8 mouse cellular contexts compared by ENCODE assay signal in the genomic region with DNA sequence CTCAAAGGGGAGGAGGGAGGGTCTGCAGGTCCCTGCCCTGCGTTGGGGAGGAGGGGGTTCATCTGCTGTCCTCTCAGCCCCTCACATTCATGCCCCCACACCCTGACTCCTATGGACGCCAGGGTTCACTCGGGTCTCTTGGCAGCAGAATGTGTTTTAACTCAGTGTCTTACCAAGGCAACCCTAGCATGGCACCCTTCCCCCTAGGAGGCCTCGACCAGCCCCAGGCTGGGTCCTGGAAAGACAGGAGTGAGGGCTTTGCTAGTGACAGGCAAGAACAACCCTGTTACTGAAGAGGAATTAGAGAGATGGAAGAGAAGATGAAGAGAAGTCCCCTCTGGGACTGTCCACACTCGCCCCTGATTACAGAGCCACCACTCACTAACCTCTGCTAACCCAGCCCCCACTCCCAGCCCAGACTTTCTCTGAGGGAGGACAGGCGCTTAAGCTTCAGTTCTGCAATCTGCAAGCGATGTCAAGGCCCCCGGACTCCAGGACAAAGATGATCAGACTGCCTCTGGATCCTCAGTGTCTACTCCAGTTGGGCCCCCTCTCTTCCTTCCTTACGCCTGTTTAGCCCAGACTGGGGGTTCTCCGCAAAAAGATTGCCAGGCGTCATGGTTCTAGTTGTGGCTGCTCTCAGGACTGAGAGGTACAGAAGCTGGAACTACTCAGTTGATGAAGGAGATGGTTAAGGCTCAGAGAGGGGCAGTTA. TPM values are rescaled to one million over a fixed set of nuclear protein-coding genes. Genes with fewer than 3 reads are reported as not detected.
DNase-seq lines count a peak whose midpoint lies in the region; ATAC-seq and TF ChIP-seq lines count a peak whose summit lies in the region.

No protein-coding gene starts in this region.

- no peak for ATAC-seq in intestine, embryonic 15.5 days
- ATAC-seq in neural tube, embryonic 15.5 days (ENCODE audit: low FRiP score) = no peak

- H3K4me1 ChIP-seq in testis, adult 2 months (ENCODE audit: control insufficient read depth, insufficient read depth, low read length) = peaks cover 15% of the 10 kb centered on the region
- H3K4me1 ChIP-seq in intestine, embryonic 15.5 days (replicated peaks) = peaks cover 20% of the 10 kb centered on the region
- H3K4me1 ChIP-seq in neural tube, embryonic 15.5 days = peaks cover 35% of the 10 kb centered on the region

- DNase-seq in cerebellum, adult 11-12 months = peak; percentile 74
- DNase-seq in cerebellum, postnatal 4 days (ENCODE audit: low spot score in 2 of 2) = no peak
- no peak for DNase-seq in testis, postnatal 10 days (ENCODE audit: low spot score)
- DNase-seq in ovary, postnatal 36 days (ENCODE audit: low spot score) = no peak
- DNase-seq in kidney, postnatal 4 days = no peak

- H3K4me2 ChIP-seq in intestine, embryonic 15.5 days (replicated peaks) = peak overlapping the region; percentile 66
- peak overlapping the region; percentile 77 for H3K4me2 ChIP-seq in neural tube, embryonic 15.5 days

- H3K9ac ChIP-seq in intestine, embryonic 15.5 days = peak overlapping the region; percentile 38
- peak overlapping the region; percentile 60 for H3K9ac ChIP-seq in neural tube, embryonic 15.5 days (replicated peaks)

- H3K4me3 ChIP-seq in testis, adult 2 months (ENCODE audit: control insufficient read depth, low read depth, low read length) = peak overlapping the region; percentile 93
- H3K4me3 ChIP-seq in intestine, embryonic 15.5 days (replicated peaks) = peak overlapping the region; percentile 88
- peak overlapping the region; percentile 83 for H3K4me3 ChIP-seq in neural tube, embryonic 15.5 days (replicated peaks)

- no peaks in the 10 kb centered on the region for H3K9me3 ChIP-seq in intestine, embryonic 15.5 days
- H3K9me3 ChIP-seq in neural tube, embryonic 15.5 days (replicated peaks) = no peaks in the 10 kb centered on the region

- TF ChIP-seq POLR2A in testis, adult 2 months (IDR thresholded peaks at IDR 0.05; ENCODE audit: control insufficient read depth, low read depth, low read length) = no peak

- WGBS in intestine, embryonic 15.5 days = 59% methylated on average over 11 of the region's 11 CpGs
- WGBS in neural tube, embryonic 15.5 days = 72% methylated on average over 11 of the region's 11 CpGs

- TF ChIP-seq CTCF in testis, adult 2 months (IDR thresholded peaks at IDR 0.05; ENCODE audit: control insufficient read depth, insufficient read depth, insufficient replicate concordance, low read depth, low read length) = no peak

- no peaks in the 10 kb centered on the region for H3K27me3 ChIP-seq in testis, adult 2 months (ENCODE audit: control insufficient read depth, insufficient read depth, low read length)
- H3K27me3 ChIP-seq in intestine, embryonic 15.5 days (replicated peaks) = peaks cover 8% of the 10 kb centered on the region; the same call in 1 of the 2 replicates
- H3K27me3 ChIP-seq in neural tube, embryonic 15.5 days (replicated peaks) = peaks cover 14% of the 10 kb centered on the region

- no peaks in the 10 kb centered on the region for H3K36me3 ChIP-seq in testis, adult 2 months (ENCODE audit: control insufficient read depth, insufficient read depth, low read length)
- no peaks in the 10 kb centered on the region for H3K36me3 ChIP-seq in intestine, embryonic 15.5 days
- no peaks in the 10 kb centered on the region for H3K36me3 ChIP-seq in neural tube, embryonic 15.5 days

- H3K27ac ChIP-seq in testis, adult 2 months (ENCODE audit: control insufficient read depth, insufficient read depth, low read depth, low read length) = no peak overlapping the region
- H3K27ac ChIP-seq in intestine, embryonic 15.5 days = no peak overlapping the region
- H3K27ac ChIP-seq in neural tube, embryonic 15.5 days (replicated peaks) = no peak overlapping the region

RNA-seq across cellular contexts. Expression of a gene that starts 0.7 kb away (rescaled TPM):
- 2.9 and 3.6 TPM in 2 replicates for polyA plus RNA-seq in testis, adult 2 months (2012; rRNA removed)
- 1.1 and 1.2 TPM in 2 replicates for polyA plus RNA-seq in intestine, embryonic 15.5 days (2015; fragmentation: Nextera tagmentation; extraction: Ambion mirVana)
- 3.6 and 4.5 TPM in 2 replicates for polyA plus RNA-seq in neural tube, embryonic 15.5 days (2015; fragmentation: Nextera tagmentation; extraction: Ambion mirVana)

RNA-seq across cellular contexts. Expression of a gene that starts 1.0 kb away (rescaled TPM):
- polyA plus RNA-seq in testis, adult 2 months (2012; rRNA removed) = 1.2 and 1.3 TPM in 2 replicates
- polyA plus RNA-seq in intestine, embryonic 15.5 days (2015; fragmentation: Nextera tagmentation; extraction: Ambion mirVana) = 3.3 and 3.6 TPM in 2 replicates
- polyA plus RNA-seq in neural tube, embryonic 15.5 days (2015; fragmentation: Nextera tagmentation; extraction: Ambion mirVana) = 6.4 and 6.8 TPM in 2 replicates

RNA-seq across cellular contexts. Expression of a gene that starts 40.3 kb away (rescaled TPM):
- polyA plus RNA-seq in testis, adult 2 months (2012; rRNA removed) = 39.4 and 50.3 TPM in 2 replicates
- polyA plus RNA-seq in intestine, embryonic 15.5 days (2015; fragmentation: Nextera tagmentation; extraction: Ambion mirVana) = 53.7 and 55.4 TPM in 2 replicates
- 12.8 and 19.4 TPM in 2 replicates for polyA plus RNA-seq in neural tube, embryonic 15.5 days (2015; fragmentation: Nextera tagmentation; extraction: Ambion mirVana)
